Mouse (Mus musculus): Measurements from ENCODE around the gene Igfbp7. TPM values are rescaled to one million over a fixed set of nuclear protein-coding genes. Genes with fewer than 3 reads are reported as not detected.
A peak's percentile ranks its signal among the peaks of the same experiment; 100 is the strongest.

The Igfbp7 gene
- total RNA-seq, 2 experiments from 2014 or later = 38.3 to 41.2 TPM

DNA sequence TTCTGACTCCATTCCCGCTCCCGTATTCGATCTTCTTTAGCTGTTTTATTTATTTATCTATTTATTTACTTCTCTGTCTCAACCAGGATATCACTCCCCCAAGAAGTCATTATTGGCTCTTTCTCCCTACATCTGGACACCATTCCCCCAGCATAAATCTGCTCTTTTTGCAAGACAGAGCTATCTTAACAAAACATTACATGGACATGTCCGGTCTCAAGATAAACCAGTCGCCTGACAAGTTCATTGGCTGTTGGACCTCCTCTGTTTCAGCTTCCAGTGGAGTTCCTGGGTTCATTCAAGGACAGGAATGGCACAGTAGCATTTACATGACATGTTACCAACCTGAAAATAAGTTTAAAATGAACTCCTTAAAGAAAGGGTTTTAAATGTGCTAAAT, 4.9 kb downstream of the Igfbp7 start:
- Histone ChIP-seq H3K27ac (no peak overlapping the region), H3K4me3 (no peak overlapping the region)
- DNase-seq (ENCODE audit: extremely low spot score in 1 of 2, low spot score in 2 of 2) = no peak
- intact Hi-C loops (cut with DNase I) = no loop called here
- TF ChIP-seq CTCF (IDR thresholded peaks at IDR 0.05) = no peak

- DNase-seq (ENCODE audit: extremely low spot score in 1 of 2, low spot score in 2 of 2) = no peak
- intact Hi-C loops (cut with DNase I) = no loop called here
- no peak overlapping the region for H3K27ac ChIP-seq
- no peak for TF ChIP-seq CTCF (IDR thresholded peaks at IDR 0.05)
- no peak overlapping the region for H3K4me3 ChIP-seq
These were observed 5.7 kb downstream of the Igfbp7 start for GRCm38 (mm10) chr5:77402137-77402536.

DNA sequence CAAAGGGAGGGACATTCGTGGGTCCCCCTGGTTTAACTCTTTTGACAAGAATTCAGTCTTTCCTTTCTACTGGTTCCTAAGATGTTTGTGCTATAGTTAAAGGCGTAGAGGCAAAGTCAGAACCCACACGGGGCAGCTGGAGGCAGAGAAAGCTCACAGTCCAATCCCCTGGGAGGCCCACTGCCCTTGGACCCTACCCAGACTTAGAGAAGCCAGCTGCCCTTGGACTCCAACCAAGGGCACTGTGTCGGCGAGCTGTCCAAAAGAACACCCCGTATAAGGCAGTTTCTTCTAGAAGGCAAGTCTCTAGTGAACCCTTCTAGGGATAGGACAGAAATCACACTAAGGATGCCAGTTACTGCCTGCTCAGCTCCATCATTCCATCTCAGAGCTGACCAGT, 7.0 kb downstream of the Igfbp7 start:
- no peak for TF ChIP-seq CTCF (IDR thresholded peaks at IDR 0.05)
- no peak overlapping the region for H3K27ac ChIP-seq
- DNase-seq (ENCODE audit: extremely low spot score in 1 of 2, low spot score in 2 of 2) = no peak
- no peak overlapping the region for H3K4me3 ChIP-seq
- intact Hi-C loops (cut with DNase I) = no loop called here

GRCm38 (mm10) chr5:77400151-77400550, 7.7 kb downstream of the Igfbp7 start:
- DNase-seq (ENCODE audit: extremely low spot score in 1 of 2, low spot score in 2 of 2) = no peak
- intact Hi-C loops (cut with DNase I) = no loop called here
- no peak overlapping the region for H3K4me3 ChIP-seq
- no peak overlapping the region for H3K27ac ChIP-seq
- TF ChIP-seq CTCF (IDR thresholded peaks at IDR 0.05) = no peak

DNA sequence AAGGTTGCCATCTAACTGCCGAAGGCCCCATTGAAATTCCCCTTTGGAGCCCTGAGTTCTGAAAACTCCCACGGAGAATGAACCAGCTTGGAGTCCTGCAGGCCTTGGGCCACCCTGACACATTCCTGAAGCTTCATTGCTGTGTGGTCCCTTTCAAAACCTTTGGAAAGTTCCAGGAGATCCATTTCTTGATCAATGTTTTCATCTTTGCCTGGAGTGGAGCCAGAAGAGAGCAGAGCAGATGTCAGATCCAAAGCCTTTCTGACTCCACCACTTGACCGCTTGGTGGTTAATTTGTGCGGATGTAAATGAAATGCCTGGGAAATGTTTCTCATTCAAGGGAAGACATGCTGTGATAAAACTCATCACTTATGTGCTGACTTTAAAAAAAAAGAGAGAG, 8.8 kb downstream of the Igfbp7 start:
- no peak overlapping the region for H3K27ac ChIP-seq
- no peak for TF ChIP-seq CTCF (IDR thresholded peaks at IDR 0.05)
- no peak for DNase-seq (ENCODE audit: extremely low spot score in 1 of 2, low spot score in 2 of 2)
- intact Hi-C loops (cut with DNase I) = no loop called here
- no peak overlapping the region for H3K4me3 ChIP-seq

- H3K4me3 ChIP-seq = no peak overlapping the region
- DNase-seq (ENCODE audit: extremely low spot score in 1 of 2, low spot score in 2 of 2) = no peak
- no peak for TF ChIP-seq CTCF (IDR thresholded peaks at IDR 0.05)
- intact Hi-C loops (cut with DNase I) = no loop called here
- H3K27ac ChIP-seq = no peak overlapping the region
These were observed 9.4 kb downstream of the Igfbp7 start for GRCm38 (mm10) chr5:77398285-77399057.

DNA sequence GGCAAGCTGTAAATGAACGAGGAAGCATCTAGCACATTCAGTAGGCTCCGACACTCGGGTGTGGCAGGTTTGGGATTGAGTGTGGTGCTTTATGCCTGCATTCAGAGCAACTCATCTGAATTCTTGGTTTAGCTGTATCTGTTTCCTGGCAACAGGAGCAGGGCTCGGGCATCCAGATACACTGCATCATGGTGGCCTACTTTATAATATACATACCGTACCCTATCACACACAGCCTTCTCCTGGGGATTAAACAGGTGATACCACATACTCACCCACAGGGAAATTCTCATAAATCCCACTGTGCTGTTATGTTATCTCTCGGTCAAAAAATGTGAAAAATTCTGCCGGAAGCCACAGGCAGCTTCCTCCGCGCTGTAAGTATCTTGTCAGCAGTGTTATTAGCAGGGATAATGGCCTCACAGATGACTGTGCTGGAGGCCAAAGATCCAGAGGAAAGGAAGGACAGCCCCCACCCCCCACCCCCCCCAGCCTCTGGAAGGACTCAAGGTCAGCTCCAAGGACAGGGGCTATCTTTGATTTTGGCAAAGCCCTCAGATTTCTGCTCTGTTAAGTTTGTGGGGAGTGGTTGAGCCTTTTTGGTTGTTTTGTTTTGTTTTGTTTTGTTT, 13.7 kb downstream of the Igfbp7 start:
- TF ChIP-seq CTCF (IDR thresholded peaks at IDR 0.05) = no peak
- peak in 1 of 2 experiments; percentile 11 for DNase-seq (ENCODE audit: extremely low spot score in 1 of 2, low spot score in 2 of 2)
- peak overlapping the region; percentile 42; the same call in 1 of the 2 replicates for H3K27ac ChIP-seq

GRCm38 (mm10) chr5:77393094-77393619, 14.7 kb downstream of the Igfbp7 start:
- H3K4me3 ChIP-seq = no peak overlapping the region
- no peak overlapping the region for H3K27ac ChIP-seq
- TF ChIP-seq CTCF (IDR thresholded peaks at IDR 0.05) = no peak
- intact Hi-C loops (cut with DNase I) = no loop called here
- no peak for DNase-seq (ENCODE audit: extremely low spot score in 1 of 2, low spot score in 2 of 2)

More for the DNA sequence above, 13.7 kb downstream of the Igfbp7 start:
- intact Hi-C loops (cut with DNase I) = no loop called here
- H3K4me3 ChIP-seq = no peak overlapping the region

DNA sequence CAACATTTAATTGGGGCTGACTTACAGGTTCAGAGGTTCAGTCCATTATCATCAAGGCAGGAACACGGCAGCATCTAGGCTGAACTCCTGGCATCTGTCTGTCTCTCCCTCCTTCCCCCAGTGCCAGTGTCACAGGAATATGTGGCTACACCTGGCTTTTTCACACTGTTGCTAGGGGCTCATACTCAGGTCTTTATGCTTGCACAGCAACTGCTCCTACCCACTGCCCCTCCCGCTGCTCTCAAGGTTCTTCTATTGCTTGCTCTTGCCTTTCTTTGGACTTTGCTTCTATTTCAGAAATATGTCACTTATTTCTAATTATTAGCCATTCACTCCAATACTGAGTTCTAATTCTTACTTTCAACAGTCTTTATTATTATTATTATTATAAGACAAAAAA, 17.6 kb downstream of the Igfbp7 start:
- Histone ChIP-seq H3K4me3 (no peak overlapping the region), H3K27ac (no peak overlapping the region)
- TF ChIP-seq CTCF (IDR thresholded peaks at IDR 0.05) = no peak
- DNase-seq (ENCODE audit: extremely low spot score in 1 of 2, low spot score in 2 of 2) = no peak
- intact Hi-C loops (cut with DNase I) = no loop called here

GRCm38 (mm10) chr5:77388359-77388758, 19.5 kb downstream of the Igfbp7 start:
- Histone ChIP-seq H3K27ac (no peak overlapping the region), H3K4me3 (no peak overlapping the region)
- no peak for DNase-seq (ENCODE audit: extremely low spot score in 1 of 2, low spot score in 2 of 2)
- no peak for TF ChIP-seq CTCF (IDR thresholded peaks at IDR 0.05)
- intact Hi-C loops (cut with DNase I) = no loop called here

DNA sequence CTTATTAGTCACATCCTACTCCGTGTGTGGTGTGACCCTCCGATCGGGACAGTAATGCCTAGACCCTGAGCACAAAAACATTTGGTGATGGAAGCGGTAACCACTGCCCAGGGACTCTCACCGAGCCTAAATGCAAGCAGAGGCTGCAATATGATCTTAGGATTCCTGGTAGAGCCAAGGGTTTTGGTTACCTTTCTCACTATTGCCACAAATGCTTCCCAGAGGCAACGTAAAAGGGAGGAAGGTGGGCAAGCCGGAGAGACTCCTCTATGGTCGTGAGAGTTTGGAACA, 20.5 kb downstream of the Igfbp7 start:
- no peak for DNase-seq (ENCODE audit: extremely low spot score in 1 of 2, low spot score in 2 of 2)
- Histone ChIP-seq H3K27ac (no peak overlapping the region), H3K4me3 (no peak overlapping the region)
- TF ChIP-seq CTCF (IDR thresholded peaks at IDR 0.05) = no peak
- intact Hi-C loops (cut with DNase I) = no loop called here

GRCm38 (mm10) chr5:77386596-77387413, 21.0 kb downstream of the Igfbp7 start:
- Histone ChIP-seq H3K27ac (no peak overlapping the region), H3K4me3 (no peak overlapping the region)
- TF ChIP-seq CTCF (IDR thresholded peaks at IDR 0.05) = no peak; the same call in 1 of the 2 replicates
- DNase-seq (ENCODE audit: extremely low spot score in 1 of 2, low spot score in 2 of 2) = no peak
- intact Hi-C loops (cut with DNase I) = no loop called here
